Mouse (Mus musculus): ENCODE results near the gene Bpgm. TPM values are rescaled to one million over a fixed set of nuclear protein-coding genes. Genes with fewer than 3 reads are reported as not detected.

Gene Bpgm
- polyA plus RNA-seq, 1 experiment, result 44.0 TPM

Other genes with a start within 250 kb of the Bpgm start
- gene Akr1b3, start 158.7 kb upstream of the Bpgm start, polyA plus RNA-seq (2012; rRNA removed), result 68.9 and 91.3 TPM in 2 replicates
- gene Akr1b8, start 122.1 kb upstream of the Bpgm start, polyA plus RNA-seq (2012; rRNA removed), result 5.4 and 7.1 TPM in 2 replicates
- gene Akr1b10, start 92.0 kb upstream of the Bpgm start, polyA plus RNA-seq (2012; rRNA removed), result 11.6 and 13.4 TPM in 2 replicates
- gene Akr1b7, start 63.9 kb upstream of the Bpgm start, polyA plus RNA-seq (2012; rRNA removed), result 24.0 and 30.8 TPM in 2 replicates
- gene Cald1, start 122.3 kb downstream of the Bpgm start, polyA plus RNA-seq (2012; rRNA removed), result 16.2 and 20.7 TPM in 2 replicates